Mouse (Mus musculus): Measurements from ENCODE around the gene Gm29776.

GRCm38 (mm10) chr14:54652787-54653186 lies 45.8 kb downstream of the Gm29776 start:
- no peak for TF ChIP-seq CTCF (conservative IDR thresholded peaks at IDR 0.05 in 1 of 2, IDR thresholded peaks at IDR 0.05 in 1 of 2; ENCODE audit: low read depth in 2 of 2, low read length in 2 of 2)
- TF ChIP-seq CHD2 (IDR thresholded peaks at IDR 0.05; ENCODE audit: low read length), result no peak
- TF ChIP-seq POLR2A (IDR thresholded peaks at IDR 0.05; ENCODE audit: low read depth, low read length), result no peak
- TF ChIP-seq USF1 (IDR thresholded peaks at IDR 0.05; ENCODE audit: low read depth, low read length), result no peak
- no peak for TF ChIP-seq IRF4 (IDR thresholded peaks at IDR 0.05; ENCODE audit: low read depth, low read length)
- no peak for TF ChIP-seq MAZ (IDR thresholded peaks at IDR 0.05; ENCODE audit: low read depth, low read length)
- TF ChIP-seq TBP (conservative IDR thresholded peaks at IDR 0.05; ENCODE audit: low read depth, low read length), result no peak
- TF ChIP-seq NELFE (IDR thresholded peaks at IDR 0.05; ENCODE audit: low read depth, low read length), result no peak
- TF ChIP-seq NRF1 (IDR thresholded peaks at IDR 0.05; ENCODE audit: low read depth, low read length), result no peak
